Mouse (Mus musculus) mesoderm, embryonic 11.5 days (tissue): ENCODE measurements at regions not wholly inside any gene's neighbourhood (a gene's known extent, or its start where the extent isn't known, plus 50 kb on each side); places are given as distances from the start of the nearest gene placed in this dataset.

Experiments used
- DNase-seq: peaks from one replicate; pipeline ENCODE4 v3.0.0-alpha.2; 2012; ENCODE audit warnings: low read depth, low spot score

DNA sequence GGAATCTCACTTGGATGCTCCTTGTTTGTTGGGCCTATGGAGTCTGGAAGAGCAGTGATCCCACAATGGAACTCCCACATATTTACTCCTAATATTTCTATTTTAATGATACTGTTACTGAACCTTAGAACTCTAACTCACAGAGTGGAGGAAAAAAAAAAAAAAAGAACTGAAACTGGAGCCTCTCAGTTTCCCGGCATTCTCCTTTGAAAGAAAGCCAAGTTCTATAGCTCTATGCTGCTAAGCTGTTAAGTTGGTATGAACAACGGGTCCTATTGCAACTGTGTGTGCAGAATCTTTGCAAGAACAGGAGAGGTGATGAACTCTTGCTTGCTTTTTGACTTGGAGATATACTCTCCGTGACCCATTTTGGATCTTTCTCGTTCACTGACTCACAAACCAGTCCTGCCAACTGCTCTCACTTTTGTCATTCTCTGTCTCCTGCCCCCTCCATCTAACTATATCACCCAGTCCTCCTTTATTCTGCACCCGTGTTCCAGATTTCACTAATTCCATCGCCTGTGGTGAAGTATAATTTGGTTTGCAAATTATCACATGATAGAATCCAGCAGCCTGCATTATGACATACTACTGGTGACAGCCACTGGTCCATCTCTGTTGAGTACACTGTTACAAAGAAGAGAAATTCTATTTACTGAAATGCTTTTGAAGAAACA is 92.6 kb upstream of the Ctsc start:
- no peak for DNase-seq

DNA sequence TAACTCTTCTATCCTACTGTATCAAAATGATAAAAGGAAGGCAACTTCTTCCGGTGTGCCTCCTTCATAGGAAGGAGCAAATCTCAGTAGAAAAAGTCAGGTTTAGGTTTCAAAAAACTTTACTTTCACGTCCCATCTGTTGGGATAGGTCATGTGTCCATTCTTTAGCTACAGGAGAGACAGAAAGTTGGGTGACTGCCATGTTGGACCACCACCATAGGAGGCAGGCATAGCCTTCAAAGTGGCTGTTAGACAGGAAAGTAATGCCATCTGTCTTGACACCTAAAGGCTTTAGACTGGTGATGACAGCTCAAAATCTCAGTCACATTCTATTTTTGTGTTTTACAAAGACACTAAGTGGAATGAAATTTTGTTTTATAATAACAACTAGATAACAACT is 90.3 kb upstream of the Ctsc start:
- DNase-seq, result no peak

DNA sequence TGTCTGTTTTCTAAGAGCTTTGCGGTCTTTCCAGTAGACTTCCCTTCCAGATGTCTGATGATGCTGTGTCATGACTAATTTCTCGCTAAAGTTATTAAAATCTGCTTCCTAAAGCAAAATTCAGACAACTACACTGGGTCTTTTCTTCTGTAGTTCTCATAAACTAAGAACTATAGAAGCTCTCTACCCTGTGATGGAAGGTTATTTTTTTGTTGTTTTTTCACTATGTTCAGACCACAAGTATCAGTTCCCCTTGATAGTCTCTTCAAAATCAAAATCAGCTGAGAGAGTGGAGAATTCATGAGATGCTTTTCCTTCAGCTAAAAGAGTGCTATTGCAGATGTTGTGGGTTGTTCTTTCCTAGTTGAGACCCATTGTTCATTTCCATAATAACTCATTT is 85.1 kb upstream of the Ctsc start:
- no peak for DNase-seq

DNA sequence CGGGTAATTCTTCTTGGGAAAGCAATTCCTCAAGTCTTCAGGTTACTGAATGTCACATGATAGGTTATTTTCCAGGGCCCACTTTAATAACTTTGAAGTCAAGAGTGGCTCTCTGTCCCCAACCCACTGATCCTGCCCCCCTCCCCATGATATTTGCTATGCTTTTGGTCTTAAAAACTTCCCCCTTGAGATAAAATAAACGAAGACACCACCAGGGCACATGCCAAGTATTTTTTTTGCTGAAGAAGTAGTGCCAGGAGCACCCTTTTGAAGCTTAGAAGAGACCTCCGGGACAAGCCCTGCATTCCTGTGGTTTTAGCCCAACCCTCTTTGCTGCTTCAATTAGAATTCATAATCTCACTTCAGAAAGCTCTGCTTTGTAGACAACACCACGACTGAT is 78.8 kb upstream of the Ctsc start:
- DNase-seq, result no peak

DNA sequence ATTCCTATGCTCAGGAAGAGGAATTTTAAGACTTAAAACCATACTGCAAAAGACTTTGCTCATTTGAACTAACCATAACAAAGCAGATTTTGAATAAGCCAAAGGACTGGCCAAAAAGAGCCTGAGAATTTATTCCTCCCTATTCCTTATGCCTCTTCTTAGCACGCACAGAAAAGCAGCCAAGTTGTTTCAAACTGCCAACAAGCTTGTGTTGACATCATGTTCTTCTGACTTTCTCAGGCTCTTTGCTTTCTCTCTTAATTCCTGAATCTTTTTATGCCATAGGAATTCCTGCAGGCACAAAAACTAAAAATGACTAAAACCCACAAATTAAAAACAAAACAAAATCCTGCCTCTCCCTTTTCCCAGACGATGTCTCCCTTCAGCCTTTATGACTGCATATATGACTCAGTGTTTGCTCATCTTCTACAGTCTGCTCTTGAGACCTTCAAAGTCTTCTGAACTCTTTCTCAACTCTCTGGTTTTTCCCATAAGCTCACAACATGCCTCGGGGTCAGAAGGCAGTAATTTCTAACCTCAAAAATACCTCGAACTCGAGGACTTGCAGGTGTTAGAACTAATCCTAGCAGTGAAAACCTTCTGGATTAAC is 77.9 kb upstream of the Ctsc start:
- no peak for DNase-seq

DNA sequence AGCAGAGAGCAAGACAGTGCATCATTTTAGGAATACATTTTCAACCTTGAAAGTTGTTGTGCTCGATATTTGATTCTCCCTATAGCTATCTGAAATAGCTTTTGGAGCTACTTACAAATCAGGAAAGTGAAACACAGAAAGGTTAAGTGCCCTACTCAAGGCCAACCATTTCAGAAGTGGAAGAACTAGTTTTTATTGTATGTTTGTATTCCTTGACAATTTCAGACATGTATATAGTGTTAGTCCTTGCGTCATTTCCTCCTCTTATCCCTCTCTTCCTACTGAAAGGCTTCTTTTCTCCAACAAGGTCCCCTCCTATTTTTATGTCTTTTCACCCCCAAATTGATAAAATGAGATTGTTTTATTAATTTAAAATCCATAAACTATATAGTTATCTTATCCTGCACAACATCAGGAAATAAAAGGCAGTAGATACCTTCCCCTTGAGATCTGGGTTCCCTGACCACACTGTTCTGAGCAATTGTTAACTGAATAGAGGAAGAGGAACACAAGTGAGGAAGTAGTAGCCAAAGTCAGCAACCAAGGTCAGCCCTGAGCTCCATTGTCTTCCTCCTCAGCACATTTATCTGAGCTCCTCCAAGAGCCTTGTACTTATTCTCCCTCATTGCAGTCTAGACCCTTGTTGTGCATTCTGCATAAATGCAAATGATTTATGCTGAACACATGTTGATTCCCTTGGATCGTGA is 76.1 kb upstream of the Ctsc start:
- no peak for DNase-seq

DNA sequence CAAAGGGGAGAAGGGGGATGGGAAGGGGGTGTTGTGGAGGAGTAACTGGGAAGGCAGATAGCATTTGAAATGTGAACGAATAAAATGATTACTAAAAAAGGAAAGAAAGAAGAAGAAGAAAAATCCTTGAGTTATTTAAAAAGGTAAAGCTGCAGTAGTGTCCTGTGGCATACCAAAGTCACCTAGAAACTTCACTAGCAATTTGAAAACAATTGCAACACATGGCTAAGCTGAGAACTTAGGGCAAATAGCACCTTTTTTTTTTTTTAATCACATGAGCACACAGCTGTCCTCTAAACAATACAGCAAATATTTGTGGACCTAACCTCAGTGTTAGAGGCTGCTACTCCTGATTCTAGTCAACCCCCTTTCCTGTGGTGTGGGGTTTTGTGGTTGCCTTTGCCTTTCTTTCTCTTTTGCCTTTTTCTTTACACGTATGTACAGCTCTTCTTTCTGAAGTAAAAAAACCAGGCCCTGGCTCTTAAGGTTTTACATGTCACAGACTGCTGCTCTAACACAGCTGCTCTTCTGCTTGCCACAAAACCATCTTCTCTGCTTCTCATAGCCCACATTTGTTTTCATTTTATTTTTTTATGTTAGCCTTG is 71.6 kb upstream of the Ctsc start:
- DNase-seq, result no peak

DNA sequence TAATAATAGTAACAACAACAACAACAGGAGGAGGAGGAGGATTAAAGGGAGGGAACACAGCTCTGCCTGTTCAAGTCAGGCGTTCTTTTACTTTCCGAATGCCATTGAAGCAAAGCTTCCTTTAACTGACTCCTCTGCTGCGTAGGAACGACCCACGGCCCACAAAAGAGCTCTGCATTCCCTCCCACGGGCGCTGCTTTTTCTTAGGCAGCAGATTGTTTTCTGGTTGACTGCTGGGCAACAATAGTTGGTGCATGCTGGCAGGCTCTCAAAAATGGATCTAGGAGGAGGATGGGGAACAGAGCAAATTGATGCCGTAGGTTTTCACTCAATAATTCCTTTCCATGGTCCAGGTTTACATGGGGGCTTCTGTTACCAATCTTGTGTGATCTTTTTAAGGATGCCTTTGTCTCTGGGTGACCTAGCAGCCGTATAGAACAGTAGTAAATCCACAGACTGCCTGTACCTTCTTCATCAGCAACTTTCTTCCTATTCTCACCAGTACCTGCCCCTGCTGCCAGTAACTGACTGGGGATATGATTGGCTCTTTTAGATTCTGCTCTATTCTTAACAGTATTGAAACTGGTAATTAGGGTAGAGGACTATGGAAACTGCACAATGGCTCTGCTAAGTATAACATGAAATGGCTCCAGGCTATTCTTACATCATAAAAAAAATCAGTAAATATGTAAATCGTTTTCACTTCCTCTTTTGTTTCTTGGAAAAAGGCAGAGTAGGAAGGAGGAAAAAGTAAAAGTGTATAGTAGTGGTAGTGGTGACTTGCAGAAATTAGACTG is 70.8 kb upstream of the Ctsc start:
- DNase-seq, result peak; percentile 14

DNA sequence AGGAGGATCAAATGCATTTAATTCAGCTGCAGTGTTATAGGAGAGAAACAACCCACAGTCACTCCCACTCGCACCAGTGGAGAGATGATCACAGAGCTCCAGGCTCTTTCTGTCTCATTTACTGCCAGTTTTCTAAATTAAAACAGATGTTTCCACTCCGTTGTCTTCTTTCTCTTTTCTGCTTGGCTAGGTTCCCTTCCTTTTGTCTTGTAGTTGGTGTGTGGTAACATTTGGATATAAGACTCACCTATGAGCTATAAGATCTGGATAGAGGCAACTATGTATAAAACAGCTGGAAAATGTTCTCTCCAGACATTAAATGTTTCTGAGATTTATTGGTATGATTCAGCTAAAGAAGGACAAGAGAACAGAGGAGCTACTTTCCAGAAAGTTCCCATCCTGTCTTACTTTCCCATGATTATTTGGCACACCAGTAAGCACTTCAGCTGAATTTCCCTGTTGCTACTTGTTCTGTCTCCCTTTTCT is 63.1 kb upstream of the Ctsc start:
- no peak for DNase-seq

DNA sequence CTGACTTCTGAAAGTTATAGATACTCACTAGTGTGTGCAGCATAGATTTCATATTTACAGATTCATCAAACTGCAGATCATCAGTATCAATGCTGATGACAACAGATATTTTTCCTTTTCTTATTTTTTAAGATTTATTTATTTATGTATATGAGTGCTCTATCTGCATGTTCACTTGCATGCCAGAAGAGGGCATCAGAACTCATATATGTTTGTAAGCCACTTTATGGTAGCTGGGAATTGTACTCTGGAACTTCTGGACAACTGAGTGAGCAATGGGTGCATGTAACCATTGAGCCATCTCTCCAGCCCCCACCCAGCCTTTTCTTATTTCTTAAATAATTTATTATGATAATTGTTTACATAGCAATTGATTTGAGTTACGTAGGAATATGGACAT is 62.5 kb upstream of the Ctsc start:
- DNase-seq, result no peak

DNA sequence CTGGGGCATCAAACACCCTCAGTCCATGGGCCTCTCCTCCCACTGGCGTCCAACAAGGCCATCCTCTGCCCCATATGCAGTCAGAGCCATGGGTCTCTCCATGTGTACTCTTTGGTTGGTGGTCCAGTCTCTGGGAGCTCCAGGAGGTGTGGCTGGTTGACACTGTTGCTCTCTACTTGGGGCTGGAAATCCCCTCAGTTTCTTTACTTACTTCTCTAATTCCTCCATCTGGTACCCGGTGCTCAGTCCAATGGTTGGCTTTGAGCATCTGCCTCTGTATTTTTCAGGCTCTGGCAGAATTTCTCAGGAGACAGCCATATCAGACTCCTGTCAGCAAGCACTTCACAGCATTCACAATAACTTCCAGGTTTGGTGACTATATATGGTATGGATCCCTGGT is 55.7 kb upstream of the Ctsc start:
- no peak for DNase-seq

DNA sequence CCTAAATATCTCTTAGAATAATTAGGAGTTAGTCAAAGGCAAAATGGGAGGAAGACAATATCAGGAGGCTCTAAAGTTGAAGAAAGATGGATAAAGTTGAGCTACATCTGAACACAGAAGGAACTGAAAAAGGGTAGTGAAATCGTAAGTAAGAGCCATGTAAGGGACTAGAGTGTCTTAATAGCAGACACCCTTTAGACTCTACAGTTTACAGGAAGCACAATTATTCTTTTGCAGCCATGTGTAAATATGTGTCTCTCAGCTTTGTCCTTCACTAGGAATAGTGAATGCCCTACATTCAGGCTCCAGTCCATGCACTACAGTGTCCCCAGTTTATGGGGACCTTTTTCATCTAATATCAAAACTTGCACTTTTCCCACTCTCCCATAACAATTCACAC is 52.1 kb upstream of the Ctsc start:
- no peak for DNase-seq
